Mouse (Mus musculus): ENCODE results near the gene N4bp2l1. TPM values are rescaled to one million over a fixed set of nuclear protein-coding genes. Genes with fewer than 3 reads are reported as not detected.
A peak's percentile ranks its signal among the peaks of the same experiment; 100 is the strongest.

Gene N4bp2l1
- polyA plus RNA-seq, 1 experiment from 2014 or later = 8.6 TPM

DNA sequence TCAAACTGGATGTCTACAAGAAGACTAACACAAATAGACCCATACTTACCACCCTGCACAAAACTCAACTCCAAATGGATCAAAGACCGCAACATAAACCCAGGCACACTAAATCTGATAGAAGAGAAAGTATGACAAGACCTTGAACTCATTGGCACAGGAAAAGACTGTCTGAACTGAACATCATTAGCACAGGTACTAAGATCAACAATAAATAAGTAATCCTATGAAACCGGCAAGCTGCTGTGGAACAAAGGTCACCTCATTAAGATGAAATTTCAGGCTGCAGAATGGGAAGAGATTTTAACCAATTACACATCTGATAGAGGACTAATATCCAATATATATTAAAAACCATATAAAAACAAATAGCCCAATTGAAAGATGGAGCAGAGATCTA is 19.2 kb upstream of the N4bp2l1 start:
- no peaks in the 10 kb centered on the region for H3K27me3 ChIP-seq
- no peak overlapping the region for H3K9ac ChIP-seq
- 94% methylated on average over 2 of the region's 2 CpGs for WGBS
- no peak for ATAC-seq (ENCODE audit: low FRiP score)
- H3K27ac ChIP-seq = no peak overlapping the region
- no peaks in the 10 kb centered on the region for H3K9me3 ChIP-seq
- no peak overlapping the region for H3K4me2 ChIP-seq
- no peak overlapping the region for H3K4me3 ChIP-seq
- peaks cover 3% of the 10 kb centered on the region; the same call in 1 of the 2 replicates for H3K36me3 ChIP-seq
- 0 out of 2 replicates have a peak, but pooled peaks cover 2% of the 10 kb centered on the region for H3K4me1 ChIP-seq (replicated peaks)

DNA sequence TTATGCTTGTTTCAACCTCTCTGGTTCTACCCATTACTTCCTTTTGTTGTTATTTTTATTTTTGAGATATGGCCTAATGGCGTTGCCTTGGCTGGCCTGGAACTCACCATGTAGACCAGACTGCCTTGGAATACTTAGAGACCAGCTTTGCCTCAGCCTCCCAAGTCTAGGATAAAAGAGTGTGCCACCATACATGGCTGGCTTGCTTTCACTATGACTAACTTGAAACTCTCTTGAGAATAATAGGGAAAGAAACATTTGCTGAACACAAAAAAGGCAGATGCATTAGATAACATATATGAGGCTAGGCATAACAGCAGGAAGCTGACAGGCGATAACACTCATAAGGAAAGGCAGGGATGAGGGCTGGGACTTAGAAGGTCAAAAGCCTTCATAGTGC is 17.1 kb upstream of the N4bp2l1 start:
- 0 out of 2 replicates have a peak, but pooled peaks cover 2% of the 10 kb centered on the region for H3K4me1 ChIP-seq (replicated peaks)
- ATAC-seq (ENCODE audit: low FRiP score) = no peak
- H3K9me3 ChIP-seq = no peaks in the 10 kb centered on the region
- no peak overlapping the region for H3K4me2 ChIP-seq
- WGBS = 94% methylated on average over 2 of the region's 2 CpGs
- H3K4me3 ChIP-seq = no peak overlapping the region
- no peaks in the 10 kb centered on the region for H3K27me3 ChIP-seq
- H3K27ac ChIP-seq = no peak overlapping the region
- no peak overlapping the region for H3K9ac ChIP-seq
- peaks cover 3% of the 10 kb centered on the region for H3K36me3 ChIP-seq

DNA sequence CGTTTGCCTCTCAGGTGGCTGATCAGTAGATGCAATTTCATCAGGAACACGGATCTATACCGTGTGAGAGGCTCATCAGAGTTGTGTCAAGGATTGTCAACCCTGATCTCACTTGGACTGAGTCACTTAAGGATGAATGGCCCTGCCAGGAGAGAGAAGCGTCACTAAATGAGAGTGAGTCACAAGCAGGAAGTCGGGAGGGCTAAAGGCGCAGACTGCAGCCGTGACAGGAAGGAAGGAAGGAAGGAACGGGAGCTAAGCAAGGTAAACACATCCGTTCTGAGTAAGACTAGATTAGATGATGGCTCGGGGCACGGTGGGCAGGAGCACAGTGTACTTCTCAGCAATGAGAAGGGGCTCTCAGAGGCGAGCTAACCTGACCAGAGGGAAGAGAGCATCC is 14.7 kb upstream of the N4bp2l1 start:
- H3K4me3 ChIP-seq = no peak overlapping the region
- no peaks in the 10 kb centered on the region for H3K9me3 ChIP-seq
- no peak overlapping the region for H3K27ac ChIP-seq
- 0 out of 2 replicates have a peak, but pooled peaks cover 2% of the 10 kb centered on the region for H3K4me1 ChIP-seq (replicated peaks)
- 76% methylated on average over 12 of the region's 12 CpGs for WGBS
- ATAC-seq (ENCODE audit: low FRiP score) = no peak
- no peak overlapping the region for H3K4me2 ChIP-seq
- no peaks in the 10 kb centered on the region for H3K27me3 ChIP-seq
- H3K36me3 ChIP-seq = peaks cover 18% of the 10 kb centered on the region
- H3K9ac ChIP-seq = no peak overlapping the region

DNA sequence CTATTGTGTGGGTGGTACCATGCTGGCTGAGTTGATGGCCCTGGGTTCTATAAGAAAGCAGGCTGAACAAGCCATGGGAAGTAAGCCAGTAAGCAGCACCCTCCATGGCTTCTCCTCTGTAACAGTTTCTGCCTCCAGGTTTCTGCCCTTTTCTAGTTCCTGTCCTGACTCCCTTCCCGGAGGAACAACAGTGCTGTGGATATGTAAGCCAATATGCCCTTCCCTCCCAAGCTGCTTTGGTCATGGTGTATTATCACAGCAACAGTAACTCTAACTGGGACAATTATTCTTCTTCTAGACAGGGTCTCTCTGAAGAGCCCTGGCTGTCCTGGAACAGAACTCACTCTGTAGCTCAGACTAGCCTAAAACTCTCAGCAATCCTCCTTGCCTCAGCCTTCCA is 14.1 kb upstream of the N4bp2l1 start:
- no peak overlapping the region for H3K27ac ChIP-seq
- 77% methylated on average over 1 of the region's 1 CpGs for WGBS

DNA sequence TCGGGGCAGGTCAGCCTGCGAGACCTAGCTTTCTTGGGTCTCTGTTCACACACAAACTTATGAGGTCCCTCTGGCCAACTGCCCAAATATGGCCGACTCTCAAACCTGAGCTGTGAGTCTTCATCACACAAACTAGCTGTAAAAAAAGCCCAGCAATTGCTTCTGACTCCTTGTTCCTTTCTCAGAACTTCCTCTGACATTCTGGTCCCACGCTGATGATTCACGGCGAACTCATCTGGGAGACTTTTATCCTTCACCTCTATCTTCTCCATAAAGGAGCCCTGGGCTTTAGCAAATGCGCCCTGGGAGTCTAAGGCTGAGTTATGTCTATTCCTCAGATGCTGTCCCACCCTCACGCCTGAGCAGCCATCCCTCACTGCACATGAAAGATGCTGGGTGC is 10.6 kb upstream of the N4bp2l1 start:
- Histone ChIP-seq H3K36me3 (peaks cover 32% of the 10 kb centered on the region), H3K4me3 (no peak overlapping the region), H3K4me1 (replicated peaks) (0 out of 2 replicates have a peak, but pooled peaks cover 2% of the 10 kb centered on the region), H3K4me2 (no peak overlapping the region), H3K27me3 (no peaks in the 10 kb centered on the region), H3K9ac (no peak overlapping the region), H3K9me3 (no peaks in the 10 kb centered on the region), H3K27ac (no peak overlapping the region)
- WGBS = 94% methylated on average over 8 of the region's 8 CpGs
- ATAC-seq (ENCODE audit: low FRiP score) = no peak

More for the DNA sequence above, 14.1 kb upstream of the N4bp2l1 start:
- Histone ChIP-seq H3K36me3 (peaks cover 24% of the 10 kb centered on the region), H3K4me2 (no peak overlapping the region), H3K4me3 (no peak overlapping the region), H3K27me3 (no peaks in the 10 kb centered on the region), H3K9ac (no peak overlapping the region), H3K9me3 (no peaks in the 10 kb centered on the region), H3K4me1 (replicated peaks) (0 out of 2 replicates have a peak, but pooled peaks cover 2% of the 10 kb centered on the region)
- ATAC-seq (ENCODE audit: low FRiP score) = no peak

DNA sequence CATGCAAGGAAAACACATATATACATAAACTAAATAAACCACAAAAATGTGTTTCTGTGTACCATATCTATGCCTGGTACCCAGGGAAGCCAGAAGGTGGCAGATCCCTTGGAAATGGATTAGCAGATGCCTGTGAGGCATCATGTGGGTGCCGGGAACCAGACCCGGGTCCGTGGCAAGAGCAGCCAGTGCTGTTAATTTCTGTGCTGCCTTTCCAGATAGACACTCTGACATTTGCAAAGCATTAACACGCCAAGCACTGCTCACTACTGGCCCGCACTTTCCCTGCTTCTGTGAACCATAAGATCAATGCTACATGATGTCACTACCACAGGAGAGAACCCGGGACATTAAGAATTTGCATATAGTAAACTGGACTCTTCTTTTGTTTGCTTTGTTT is 9.1 kb upstream of the N4bp2l1 start:
- Histone ChIP-seq H3K27me3 (no peaks in the 10 kb centered on the region), H3K36me3 (peaks cover 33% of the 10 kb centered on the region), H3K9me3 (no peaks in the 10 kb centered on the region), H3K4me1 (replicated peaks) (peaks cover 11% of the 10 kb centered on the region), H3K27ac (no peak overlapping the region), H3K4me2 (no peak overlapping the region), H3K4me3 (no peak overlapping the region), H3K9ac (no peak overlapping the region)
- ATAC-seq (ENCODE audit: low FRiP score) = no peak
- WGBS = 96% methylated on average over 6 of the region's 6 CpGs

DNA sequence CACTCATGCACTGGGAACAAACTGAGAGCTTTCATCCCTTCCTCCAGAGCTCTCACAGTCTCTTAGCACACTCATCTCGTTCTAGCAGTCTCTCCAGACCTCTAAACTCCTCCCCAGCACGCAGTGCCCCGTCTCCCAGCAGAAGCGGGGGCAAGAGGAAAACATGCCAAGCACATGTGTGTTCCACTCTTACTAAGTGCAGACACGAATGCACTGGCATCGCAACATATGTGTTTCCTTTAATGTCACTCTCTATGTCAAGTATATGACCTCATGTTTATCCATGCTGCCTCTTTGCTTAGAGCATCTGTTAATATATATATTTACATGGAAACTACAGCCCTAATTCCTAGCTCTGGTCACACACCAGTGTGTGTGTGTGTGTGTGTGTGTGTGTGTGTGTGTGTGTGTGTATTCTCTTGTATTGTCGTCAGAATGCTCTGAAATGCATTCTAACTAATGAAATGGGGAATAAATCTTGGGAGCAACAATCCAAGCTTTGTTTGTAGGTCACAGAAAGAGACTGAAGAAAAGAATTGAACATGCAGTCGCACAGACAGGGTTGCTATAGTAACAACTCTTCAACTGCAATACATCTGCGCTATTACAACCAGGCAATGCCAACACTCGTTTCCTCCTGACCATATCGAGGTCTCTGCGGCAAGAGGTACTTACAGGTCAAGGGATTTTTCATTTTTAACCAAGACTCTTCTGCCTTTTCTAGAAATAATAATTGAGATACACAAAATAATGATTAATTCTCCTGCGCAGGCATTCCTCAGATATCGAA is 4.6 kb upstream of the N4bp2l1 start:
- Histone ChIP-seq H3K27ac (peak overlapping the region; percentile 37; the same call in 1 of the 2 replicates), H3K9ac (no peak overlapping the region; the same call in 1 of the 2 replicates), H3K4me2 (no peak overlapping the region), H3K4me1 (replicated peaks) (peaks cover 14% of the 10 kb centered on the region), H3K4me3 (no peak overlapping the region), H3K27me3 (peaks cover 11% of the 10 kb centered on the region), H3K9me3 (no peaks in the 10 kb centered on the region), H3K36me3 (peaks cover 19% of the 10 kb centered on the region)
- 63% methylated on average over 14 of the region's 14 CpGs for WGBS
- peak; percentile 73 for ATAC-seq (ENCODE audit: low FRiP score)

DNA sequence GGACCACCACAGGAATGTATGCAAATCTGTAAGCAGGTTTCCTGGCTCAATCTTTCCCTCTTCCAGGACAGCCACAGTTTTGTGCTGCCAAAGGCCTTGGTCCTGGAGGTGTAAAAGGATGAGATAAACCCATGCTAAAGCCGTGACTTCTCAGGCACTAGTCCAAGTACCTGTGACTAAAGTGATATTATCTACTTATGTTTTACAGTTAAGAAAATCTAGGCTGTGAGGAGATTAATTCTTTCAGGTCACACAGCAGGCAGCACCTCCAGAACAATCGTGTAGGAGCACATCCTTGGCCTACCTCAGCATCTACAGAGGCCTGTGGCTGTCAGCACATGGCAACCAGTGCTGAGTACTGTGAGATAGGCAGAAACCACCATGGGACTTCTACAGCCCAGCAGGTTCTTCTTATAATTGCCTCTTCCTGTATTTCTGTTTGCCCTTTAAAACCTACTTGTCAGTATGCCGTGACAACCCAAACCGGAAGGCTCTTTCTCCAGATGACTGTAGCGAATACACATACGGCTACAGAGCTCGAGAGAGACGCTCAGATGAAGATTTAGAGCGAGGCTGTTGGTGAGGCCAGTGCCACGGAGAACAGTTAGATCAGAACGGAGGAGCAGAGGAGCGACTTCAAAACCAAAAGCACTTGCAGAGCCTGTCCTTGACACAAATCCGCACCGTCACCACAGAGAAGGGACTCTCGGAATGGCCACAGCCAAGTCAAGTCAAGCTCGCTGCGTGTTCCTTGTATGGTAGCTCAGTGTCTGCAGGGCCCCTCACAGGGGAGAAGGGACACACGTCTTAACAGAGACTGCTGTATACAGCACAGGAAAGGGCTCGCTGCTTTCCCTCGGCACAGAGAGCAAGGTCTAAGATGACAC is 3.8 kb upstream of the N4bp2l1 start:
- ATAC-seq (ENCODE audit: low FRiP score) = 0 out of 2 replicates have a peak, but pooled peaks have one; percentile 50
- Histone ChIP-seq H3K4me1 (replicated peaks) (peaks cover 14% of the 10 kb centered on the region), H3K9me3 (no peaks in the 10 kb centered on the region), H3K27ac (peak overlapping the region; percentile 37; the same call in 1 of the 2 replicates), H3K4me2 (no peak overlapping the region), H3K9ac (no peak overlapping the region; the same call in 1 of the 2 replicates), H3K4me3 (no peak overlapping the region), H3K27me3 (peaks cover 20% of the 10 kb centered on the region), H3K36me3 (peaks cover 11% of the 10 kb centered on the region)
- 79% methylated on average over 20 of the region's 20 CpGs for WGBS

DNA sequence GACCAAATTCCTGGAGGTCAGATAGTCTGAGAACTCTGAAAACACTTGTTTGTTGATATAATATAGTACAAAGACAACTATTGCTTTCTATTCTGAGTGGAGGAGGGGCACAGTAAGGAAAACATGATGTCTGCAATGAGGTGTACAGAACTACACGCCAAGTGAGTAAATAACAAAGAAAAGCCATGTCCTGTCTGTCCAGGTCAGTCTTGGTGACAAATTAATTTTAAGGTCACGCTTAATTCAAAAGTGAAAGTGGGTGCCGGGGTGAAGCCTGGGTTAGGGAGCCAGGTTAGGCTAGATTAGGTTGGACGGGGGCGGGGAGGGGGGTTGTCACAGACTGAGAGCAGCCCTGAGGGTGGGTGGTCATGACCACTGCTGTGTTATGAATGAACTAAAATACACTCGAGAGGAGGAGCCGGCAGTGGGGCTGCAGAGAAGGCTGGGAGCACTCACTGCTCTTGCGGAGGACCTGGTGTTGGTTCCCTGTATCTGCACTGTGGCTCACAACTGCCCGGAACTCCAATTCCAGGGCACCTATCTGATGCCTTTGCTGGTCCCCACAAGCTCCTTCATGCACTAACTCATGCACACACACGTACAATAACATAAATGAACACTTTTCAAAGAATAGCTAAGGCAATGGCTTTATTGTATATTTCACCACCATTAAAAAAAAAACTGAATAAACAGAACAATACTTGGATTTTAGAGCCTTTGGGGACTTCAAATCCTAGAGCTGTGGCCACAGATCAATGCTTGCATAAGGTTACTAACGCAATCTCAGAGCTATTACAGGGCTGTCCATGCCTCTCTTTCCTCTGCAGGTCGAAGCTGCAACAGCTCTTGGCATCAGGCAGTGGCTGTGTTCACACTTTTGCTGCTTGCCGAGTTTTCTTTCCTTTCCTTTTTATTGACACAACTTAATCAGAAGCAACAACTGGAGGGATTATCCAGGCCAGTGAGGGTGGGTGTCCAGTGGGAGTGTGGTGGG is 2.6 kb upstream of the N4bp2l1 start:
- Histone ChIP-seq H3K36me3 (peaks cover 6% of the 10 kb centered on the region; the same call in 1 of the 2 replicates), H3K4me2 (no peak overlapping the region), H3K27ac (no peak overlapping the region), H3K4me3 (no peak overlapping the region), H3K9ac (no peak overlapping the region; the same call in 1 of the 2 replicates), H3K4me1 (replicated peaks) (peaks cover 19% of the 10 kb centered on the region), H3K27me3 (peaks cover 31% of the 10 kb centered on the region), H3K9me3 (no peaks in the 10 kb centered on the region)
- no peak for ATAC-seq (ENCODE audit: low FRiP score)
- 60% methylated on average over 13 of the region's 13 CpGs for WGBS

DNA sequence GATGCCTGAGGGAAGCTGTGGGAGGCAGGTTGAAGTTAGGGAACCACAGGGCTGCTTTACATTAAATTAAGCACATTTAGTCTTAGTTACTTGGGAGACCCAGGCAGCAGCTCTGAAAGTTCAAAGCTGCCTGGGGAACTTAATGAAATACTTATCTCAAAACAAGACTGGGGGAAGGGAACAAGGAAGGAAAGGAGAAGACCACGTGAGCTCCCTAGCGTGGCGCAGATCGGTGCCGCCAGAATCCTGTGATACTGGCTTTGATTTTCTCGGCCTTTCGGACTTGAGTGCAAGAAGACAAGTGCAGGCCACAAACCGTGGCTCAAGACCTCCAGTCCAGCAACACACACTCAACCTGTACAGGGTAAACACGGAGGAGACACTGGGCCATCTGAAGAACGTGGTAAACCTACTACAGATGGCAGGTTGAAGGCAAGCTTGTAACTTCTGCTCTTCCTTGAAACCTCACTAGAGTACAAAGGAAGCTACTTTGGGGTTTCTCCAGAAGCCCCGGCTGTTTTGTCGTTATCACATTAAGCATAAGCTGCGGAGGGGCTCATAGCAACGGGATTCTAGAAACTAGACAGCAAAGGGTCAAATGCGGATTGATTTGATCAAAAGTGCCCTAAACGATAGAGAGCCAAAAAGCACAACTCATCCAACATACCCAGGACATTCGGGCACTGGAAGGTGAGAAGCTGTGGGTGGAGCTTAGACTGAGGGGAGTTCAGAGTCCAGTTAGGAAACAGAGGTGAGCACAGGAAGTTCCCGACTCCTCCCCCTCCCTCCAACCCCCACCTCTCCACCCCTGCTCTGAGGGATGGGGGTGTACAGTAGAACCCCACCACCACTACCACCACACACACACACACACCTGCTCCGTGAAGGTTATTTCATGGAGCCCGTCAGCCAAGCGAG is 1.5 kb upstream of the N4bp2l1 start:
- 74% methylated on average over 21 of the region's 21 CpGs for WGBS
- peaks cover 6% of the 10 kb centered on the region; the same call in 1 of the 2 replicates for H3K36me3 ChIP-seq
- no peak overlapping the region for H3K4me2 ChIP-seq
- no peak overlapping the region for H3K4me3 ChIP-seq
- no peak for ATAC-seq (ENCODE audit: low FRiP score)
- H3K4me1 ChIP-seq (replicated peaks) = peaks cover 25% of the 10 kb centered on the region
- H3K9ac ChIP-seq = no peak overlapping the region
- no peaks in the 10 kb centered on the region for H3K9me3 ChIP-seq
- H3K27ac ChIP-seq = no peak overlapping the region
- peaks cover 32% of the 10 kb centered on the region for H3K27me3 ChIP-seq
